Mouse (Mus musculus): ENCODE measurements around the gene Slc22a23. TPM values are rescaled to one million over a fixed set of nuclear protein-coding genes. Genes with fewer than 3 reads are reported as not detected.

Gene Slc22a23
- polyA plus RNA-seq, 1 experiment from 2014 or later: 28.0 TPM

- WGBS: 66% methylated on average over 4 of the region's 4 CpGs
- Histone ChIP-seq H3K4me1 (ENCODE audit: control insufficient read depth, insufficient read depth, low read length) (peaks cover 28% of the 10 kb centered on the region), H3K36me3 (ENCODE audit: control insufficient read depth, insufficient read depth, low read length) (no peaks in the 10 kb centered on the region), H3K4me3 (replicated peaks; ENCODE audit: low read depth, low read length) (no peak overlapping the region), H3K9me3 (ENCODE audit: control insufficient read depth, low read length) (no peaks in the 10 kb centered on the region), H3K27ac (replicated peaks; ENCODE audit: low read depth, low read length) (no peak overlapping the region), H3K27me3 (ENCODE audit: control insufficient read depth, insufficient read depth, low read length) (no peaks in the 10 kb centered on the region), H3K9ac (replicated peaks; ENCODE audit: low read length) (no peak overlapping the region), H3K4me2 (ENCODE audit: low read length) (no peak overlapping the region)
- DNase-seq: no peak
- no peak for ATAC-seq (ENCODE audit: low FRiP score, low TSS enrichment)
Observed at GRCm38 (mm10) chr13:34346748-34347147, 1.8 kb upstream of the Slc22a23 start.

DNA sequence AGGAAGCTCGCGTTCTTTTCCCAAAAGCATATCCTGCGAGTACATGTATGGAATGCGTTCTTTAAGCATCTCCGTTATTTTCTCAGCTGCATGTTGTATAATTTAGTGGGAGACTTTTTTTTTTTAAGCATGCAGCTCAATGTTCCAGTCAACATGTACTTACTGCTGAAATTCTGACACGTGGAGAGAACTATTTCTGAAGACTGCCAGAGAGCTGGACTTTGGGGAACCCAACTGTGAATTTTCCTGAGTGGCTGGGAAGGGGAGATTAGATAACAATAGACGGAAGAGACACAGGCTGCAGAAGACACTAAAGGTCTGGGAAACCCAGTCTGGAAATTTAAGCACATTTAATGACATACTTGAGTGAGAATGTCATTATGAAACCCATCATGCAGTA lies 1.3 kb upstream of the Slc22a23 start:
- Histone ChIP-seq H3K27me3 (ENCODE audit: control insufficient read depth, insufficient read depth, low read length) (no peaks in the 10 kb centered on the region), H3K27ac (replicated peaks; ENCODE audit: low read depth, low read length) (peak overlapping the region; percentile 89; the same call in 1 of the 2 replicates), H3K4me3 (replicated peaks; ENCODE audit: low read depth, low read length) (0 out of 2 replicates have a peak overlapping the region, but pooled peaks have one; percentile 96), H3K4me1 (ENCODE audit: control insufficient read depth, insufficient read depth, low read length) (peaks cover 32% of the 10 kb centered on the region), H3K9ac (replicated peaks; ENCODE audit: low read length) (no peak overlapping the region), H3K36me3 (ENCODE audit: control insufficient read depth, insufficient read depth, low read length) (no peaks in the 10 kb centered on the region), H3K9me3 (ENCODE audit: control insufficient read depth, low read length) (no peaks in the 10 kb centered on the region), H3K4me2 (ENCODE audit: low read length) (peak overlapping the region; percentile 81)
- 36% methylated on average over 7 of the region's 7 CpGs for WGBS
- ATAC-seq (ENCODE audit: low FRiP score, low TSS enrichment) (no peak), DNase-seq (no peak)

DNA sequence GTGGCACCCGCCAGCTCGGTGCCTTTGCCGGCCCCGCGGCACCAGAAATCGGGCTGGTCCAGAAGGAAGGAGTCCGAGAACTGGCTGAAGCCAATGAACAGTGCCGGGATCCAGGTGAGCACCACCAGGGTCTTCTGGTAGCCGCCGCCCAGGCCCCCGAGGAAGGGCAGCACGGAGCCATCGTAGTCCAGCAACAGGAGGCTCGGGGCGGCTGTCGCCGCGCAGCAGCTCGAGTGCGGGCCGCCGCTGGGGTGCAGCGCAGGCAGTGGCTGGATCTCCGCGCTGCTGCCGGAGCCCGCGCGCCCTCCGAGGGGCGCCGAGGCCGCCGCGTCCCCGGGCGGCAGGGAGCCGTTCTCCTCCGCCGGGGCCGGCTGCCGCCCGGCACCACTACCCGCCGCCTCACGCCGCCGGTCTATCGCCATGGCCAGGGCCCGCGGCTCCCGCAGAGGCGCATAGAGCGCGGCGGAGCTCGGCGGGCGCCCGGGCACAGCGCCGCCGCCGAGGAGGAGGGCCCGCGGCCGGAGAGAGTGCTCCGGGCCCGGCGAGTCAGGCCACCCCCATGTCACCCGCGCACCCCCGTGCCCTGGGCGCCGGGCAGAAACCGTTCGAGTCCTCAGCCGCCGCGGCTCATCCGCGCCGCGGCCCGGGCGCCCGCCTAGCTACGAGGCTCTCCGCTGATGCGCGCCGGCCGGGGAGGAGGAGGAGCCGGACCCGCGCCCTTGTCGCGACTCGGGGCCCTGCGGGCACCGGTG lies 430 bp downstream of the Slc22a23 start:
- under 1% methylated on average over 73 of the region's 101 CpGs for WGBS

DNA sequence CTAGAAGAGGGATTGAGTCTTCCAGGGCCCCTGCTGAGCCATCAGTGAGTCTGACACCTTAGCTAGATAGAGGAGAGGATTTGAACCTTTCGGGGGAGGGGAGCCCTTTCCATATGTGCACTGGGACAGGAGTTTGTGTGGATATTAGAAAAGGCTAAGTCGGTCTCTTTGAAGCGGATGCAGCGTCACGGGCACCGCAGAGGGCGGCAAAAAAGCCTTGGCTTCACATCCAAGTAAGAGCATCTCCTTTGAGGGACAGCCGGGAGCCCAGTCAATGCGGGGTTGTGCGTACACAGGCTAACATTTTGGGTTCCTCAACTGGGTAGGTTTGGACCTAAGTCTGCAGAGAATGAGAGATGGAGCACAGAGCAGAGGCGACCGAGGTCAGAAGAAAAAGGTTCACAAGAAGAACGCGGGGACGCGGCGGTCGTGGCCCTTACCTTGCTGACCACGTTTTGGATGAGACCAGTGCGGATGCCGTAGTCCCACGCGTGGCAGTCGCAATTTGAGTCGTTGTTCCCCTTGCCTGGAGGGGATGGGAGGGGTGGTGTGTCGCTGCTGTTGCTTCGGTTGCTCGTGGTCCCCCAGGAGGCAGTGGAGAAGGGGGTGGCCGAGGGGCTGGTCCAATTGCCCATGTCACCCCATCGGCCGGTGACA lies 1.1 kb downstream of the Slc22a23 start:
- Histone ChIP-seq H3K4me2 (ENCODE audit: low read length) (peak overlapping the region; percentile 81), H3K36me3 (ENCODE audit: control insufficient read depth, insufficient read depth, low read length) (no peaks in the 10 kb centered on the region), H3K4me1 (ENCODE audit: control insufficient read depth, insufficient read depth, low read length) (peaks cover 46% of the 10 kb centered on the region), H3K4me3 (replicated peaks; ENCODE audit: low read depth, low read length) (peak overlapping the region; percentile 96), H3K27me3 (ENCODE audit: control insufficient read depth, insufficient read depth, low read length) (no peaks in the 10 kb centered on the region), H3K27ac (replicated peaks; ENCODE audit: low read depth, low read length) (peak overlapping the region; percentile 89), H3K9me3 (ENCODE audit: control insufficient read depth, low read length) (no peaks in the 10 kb centered on the region), H3K9ac (replicated peaks; ENCODE audit: low read length) (peak overlapping the region; percentile 97)
- ATAC-seq (ENCODE audit: low FRiP score, low TSS enrichment): peak; percentile 7; the same call in 1 of the 2 replicates
- peak; percentile 68 for DNase-seq
- WGBS: under 1% methylated on average over 31 of the region's 31 CpGs

More for the DNA sequence above, 430 bp downstream of the Slc22a23 start:
- DNase-seq (peak; percentile 78), ATAC-seq (ENCODE audit: low FRiP score, low TSS enrichment) (peak; percentile 67)
- H3K4me1 ChIP-seq (ENCODE audit: control insufficient read depth, insufficient read depth, low read length): peaks cover 46% of the 10 kb centered on the region
- H3K9me3 ChIP-seq (ENCODE audit: control insufficient read depth, low read length): no peaks in the 10 kb centered on the region
- H3K4me2 ChIP-seq (ENCODE audit: low read length): peak overlapping the region; percentile 81
- no peaks in the 10 kb centered on the region for H3K36me3 ChIP-seq (ENCODE audit: control insufficient read depth, insufficient read depth, low read length)
- peak overlapping the region; percentile 97 for H3K9ac ChIP-seq (replicated peaks; ENCODE audit: low read length)
- no peaks in the 10 kb centered on the region for H3K27me3 ChIP-seq (ENCODE audit: control insufficient read depth, insufficient read depth, low read length)
- H3K4me3 ChIP-seq (replicated peaks; ENCODE audit: low read depth, low read length): peak overlapping the region; percentile 96
- H3K27ac ChIP-seq (replicated peaks; ENCODE audit: low read depth, low read length): peak overlapping the region; percentile 89

DNA sequence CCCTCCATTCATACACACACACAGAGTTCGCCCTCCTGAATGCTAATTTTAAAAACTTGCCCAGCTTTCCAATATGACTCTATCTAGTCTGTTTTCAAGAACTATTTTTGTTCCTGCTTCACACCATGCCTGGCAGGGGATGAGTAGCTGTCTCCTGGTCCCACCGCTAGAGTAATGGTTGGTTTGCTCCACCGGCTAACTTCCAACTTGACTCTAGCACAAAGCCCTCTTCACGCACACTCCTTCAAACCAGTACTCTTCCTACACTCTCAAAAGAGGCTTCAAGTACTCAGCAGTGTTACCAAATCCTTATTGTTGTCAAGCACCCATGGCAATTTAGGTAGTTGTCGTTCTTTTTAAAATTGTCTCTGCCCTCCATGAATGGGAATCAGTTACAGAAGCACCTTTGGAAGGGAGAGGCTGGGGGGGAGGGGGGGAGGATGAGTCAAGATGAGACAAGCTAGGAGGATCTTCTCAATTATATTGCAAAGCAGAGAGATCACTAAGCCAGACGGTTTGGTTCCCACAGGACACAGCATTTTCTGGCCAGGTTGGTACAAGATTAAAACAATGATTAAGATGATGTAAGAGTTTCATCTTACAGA lies 2.6 kb downstream of the Slc22a23 start:
- H3K4me1 ChIP-seq (ENCODE audit: control insufficient read depth, insufficient read depth, low read length): peaks cover 46% of the 10 kb centered on the region
- no peaks in the 10 kb centered on the region for H3K36me3 ChIP-seq (ENCODE audit: control insufficient read depth, insufficient read depth, low read length)
- H3K4me2 ChIP-seq (ENCODE audit: low read length): peak overlapping the region; percentile 81
- DNase-seq (no peak), ATAC-seq (ENCODE audit: low FRiP score, low TSS enrichment) (no peak)
- H3K9me3 ChIP-seq (ENCODE audit: control insufficient read depth, low read length): no peaks in the 10 kb centered on the region
- peak overlapping the region; percentile 97 for H3K9ac ChIP-seq (replicated peaks; ENCODE audit: low read length)
- 9% methylated on average over 6 of the region's 6 CpGs for WGBS
- H3K27me3 ChIP-seq (ENCODE audit: control insufficient read depth, insufficient read depth, low read length): no peaks in the 10 kb centered on the region
- H3K27ac ChIP-seq (replicated peaks; ENCODE audit: low read depth, low read length): no peak overlapping the region
- peak overlapping the region; percentile 96 for H3K4me3 ChIP-seq (replicated peaks; ENCODE audit: low read depth, low read length)

DNA sequence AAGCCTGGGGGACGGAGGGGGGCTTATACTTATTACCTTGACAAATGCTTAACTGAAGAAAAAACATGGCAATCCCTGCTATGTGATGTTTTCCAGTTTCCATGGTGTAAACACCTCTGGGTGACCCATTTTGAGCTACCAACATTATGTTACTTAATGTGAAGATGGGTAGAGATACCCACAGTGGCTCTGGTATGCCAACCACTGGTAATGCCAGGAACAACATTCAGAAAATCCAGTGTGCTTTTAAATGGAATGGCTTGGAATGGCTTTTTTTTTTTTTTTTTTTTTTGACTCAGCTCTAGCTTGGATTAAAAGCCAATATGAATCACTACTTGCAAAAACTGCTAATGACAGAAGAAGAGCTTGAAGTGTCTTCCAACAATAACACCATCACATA lies 8.1 kb downstream of the Slc22a23 start:
- Histone ChIP-seq H3K27ac (replicated peaks; ENCODE audit: low read depth, low read length) (no peak overlapping the region), H3K27me3 (ENCODE audit: control insufficient read depth, insufficient read depth, low read length) (no peaks in the 10 kb centered on the region), H3K36me3 (ENCODE audit: control insufficient read depth, insufficient read depth, low read length) (no peaks in the 10 kb centered on the region), H3K4me3 (replicated peaks; ENCODE audit: low read depth, low read length) (no peak overlapping the region), H3K9me3 (ENCODE audit: control insufficient read depth, low read length) (no peaks in the 10 kb centered on the region), H3K4me2 (ENCODE audit: low read length) (no peak overlapping the region), H3K4me1 (ENCODE audit: control insufficient read depth, insufficient read depth, low read length) (peaks cover 28% of the 10 kb centered on the region), H3K9ac (replicated peaks; ENCODE audit: low read length) (no peak overlapping the region)
- DNase-seq (no peak), ATAC-seq (ENCODE audit: low FRiP score, low TSS enrichment) (no peak)
- WGBS: 92% methylated on average over 1 of the region's 1 CpGs

- Histone ChIP-seq H3K4me1 (ENCODE audit: control insufficient read depth, insufficient read depth, low read length) (peaks cover 13% of the 10 kb centered on the region), H3K4me3 (replicated peaks; ENCODE audit: low read depth, low read length) (no peak overlapping the region), H3K9ac (replicated peaks; ENCODE audit: low read length) (no peak overlapping the region), H3K4me2 (ENCODE audit: low read length) (no peak overlapping the region), H3K27ac (replicated peaks; ENCODE audit: low read depth, low read length) (no peak overlapping the region), H3K9me3 (ENCODE audit: control insufficient read depth, low read length) (no peaks in the 10 kb centered on the region), H3K36me3 (ENCODE audit: control insufficient read depth, insufficient read depth, low read length) (no peaks in the 10 kb centered on the region), H3K27me3 (ENCODE audit: control insufficient read depth, insufficient read depth, low read length) (no peaks in the 10 kb centered on the region)
- DNase-seq (no peak), ATAC-seq (ENCODE audit: low FRiP score, low TSS enrichment) (no peak)
- 97% methylated on average over 2 of the region's 2 CpGs for WGBS
Observed at GRCm38 (mm10) chr13:34334847-34335246, 10.1 kb downstream of the Slc22a23 start.

- Histone ChIP-seq H3K4me2 (ENCODE audit: low read length) (no peak overlapping the region), H3K9me3 (ENCODE audit: control insufficient read depth, low read length) (no peaks in the 10 kb centered on the region), H3K36me3 (ENCODE audit: control insufficient read depth, insufficient read depth, low read length) (no peaks in the 10 kb centered on the region), H3K27ac (replicated peaks; ENCODE audit: low read depth, low read length) (no peak overlapping the region), H3K4me1 (ENCODE audit: control insufficient read depth, insufficient read depth, low read length) (peaks cover 11% of the 10 kb centered on the region), H3K27me3 (ENCODE audit: control insufficient read depth, insufficient read depth, low read length) (no peaks in the 10 kb centered on the region), H3K9ac (replicated peaks; ENCODE audit: low read length) (no peak overlapping the region), H3K4me3 (replicated peaks; ENCODE audit: low read depth, low read length) (no peak overlapping the region)
- DNase-seq: peak; percentile 34
- 42% methylated on average over 7 of the region's 7 CpGs for WGBS
- no peak for ATAC-seq (ENCODE audit: low FRiP score, low TSS enrichment)
Observed at GRCm38 (mm10) chr13:34332762-34333161, 12.2 kb downstream of the Slc22a23 start.

Data from midbrain, embryonic 14.5 days (tissue).